Mouse (Mus musculus) liver, postnatal 0 days (tissue): ENCODE results near the gene Rps27. TPM values are rescaled to one million over a fixed set of nuclear protein-coding genes. Genes with fewer than 3 reads are reported as not detected.
A peak's percentile ranks its signal among the peaks of the same experiment; 100 is the strongest.

Experiments used
- ATAC-seq: fragments of 200-750 bp; cut with Nextera tagmentation; 2 replicates; pipeline ENCODE4 v1.8.0; 2017; ENCODE audit warnings: mild to moderate bottlenecking, moderate library complexity
- DNase-seq: peaks from one replicate; pipeline ENCODE4 v3.0.0-alpha.2; 2016
- H3K27ac ChIP-seq: fragments of 300-500 bp; sonication (generic); 2 replicates; pipeline ENCODE4 v1.5.1; 2014; ENCODE audit warnings: antibody characterized with exemption, moderate library complexity, mild to moderate bottlenecking, low read depth
- H3K27me3 ChIP-seq: fragments of 300-500 bp; sonication (generic); 2 replicates; pipeline ENCODE4 v1.6.1; 2014; ENCODE audit warnings: low read length, control low read depth, mixed read lengths; ENCODE audit not compliant: insufficient read depth
- H3K36me3 ChIP-seq: fragments of 300-500 bp; sonication (generic); replicated peaks from 2 replicates; pipeline ENCODE4 v1.6.1; 2014; ENCODE audit warnings: mild to moderate bottlenecking, control low read depth, low read length, moderate library complexity, mixed read lengths; ENCODE audit not compliant: insufficient read depth
- H3K4me1 ChIP-seq: fragments of 300-500 bp; sonication (generic); 2 replicates; pipeline ENCODE4 v1.6.1; 2014; ENCODE audit warnings: antibody characterized with exemption, mild to moderate bottlenecking, control low read depth; ENCODE audit not compliant: insufficient read depth
- H3K4me2 ChIP-seq: fragments of 300-500 bp; sonication (generic); 2 replicates; pipeline ENCODE4 v1.6.1; 2014; ENCODE audit warnings: low read depth, mild to moderate bottlenecking, low read length, moderate library complexity, mixed read lengths
- H3K4me3 ChIP-seq: fragments of 300-500 bp; sonication (generic); 2 replicates; pipeline ENCODE4 v1.5.1; 2014; ENCODE audit warnings: low read depth, low read length
- H3K9ac ChIP-seq: fragments of 300-500 bp; sonication (generic); replicated peaks from 2 replicates; pipeline ENCODE4 v1.6.1; 2014; ENCODE audit warnings: mild to moderate bottlenecking, moderate library complexity
- H3K9me3 ChIP-seq: fragments of 300-500 bp; sonication (generic); 2 replicates; pipeline ENCODE4 v1.6.1; 2016; ENCODE audit warnings: mild to moderate bottlenecking, control low read depth, low read length, mixed read lengths
- CTCF ChIP-seq: sonication (generic); IDR thresholded peaks from 2 replicates; pipeline ENCODE4 v1.5.1; 2016; ENCODE audit warnings: antibody characterized with exemption, low read depth
- EP300 ChIP-seq: IDR thresholded peaks from 2 replicates; pipeline ENCODE4 v1.6.1; 2016; ENCODE audit warnings: antibody characterized with exemption, low read depth, mild to moderate bottlenecking
- WGBS: fragments of 180-500 bp; shearing (Covaris S2); extraction: QIAGEN DNeasy Blood & Tissue Kit; methylation state at CpG from one replicate; pipeline ENCODE4 v1.1.7; 2014; ENCODE audit not compliant: insufficient replicate concordance; 5-methylcytosine and 5-hydroxymethylcytosine counted together
- polyA plus RNA-seq: library from polyadenylated mRNA; unstranded; fragments of >200 nt; fragmentation: Nextera tagmentation; extraction: Ambion mirVana; gene quantifications from 2 replicates; pipeline ENCODE4 v1.2.1, GENCODE M21; 2015

The Rps27 gene
- 821 and 885 TPM in 2 replicates for polyA plus RNA-seq

GRCm38 (mm10) chr3:90213377-90213866 is at the start of gene Rps27, which contains the start of gene Rab13:
TSS of gene Rps27 (minus strand) at chr3:90213651.
TSS of gene Rab13 (plus strand) at chr3:90213695.
- WGBS, result under 1% methylated on average over 38 of the region's 42 CpGs

GRCm38 (mm10) chr3:90258521-90258920 is 45.1 kb upstream of the Rps27 start:
- no peak overlapping the region for H3K4me3 ChIP-seq
- DNase-seq, result peak; percentile 70
- peak overlapping the region; percentile 79 for H3K27ac ChIP-seq
- ATAC-seq, result peak; percentile 68
- 66% methylated on average over 4 of the region's 4 CpGs for WGBS
- no peaks in the 10 kb centered on the region for H3K27me3 ChIP-seq
- no peak for TF ChIP-seq CTCF
- peak; percentile 82 for TF ChIP-seq EP300
- peaks cover 15% of the 10 kb centered on the region for H3K4me1 ChIP-seq
- H3K36me3 ChIP-seq, result peaks cover 52% of the 10 kb centered on the region
- H3K4me2 ChIP-seq, result no peak overlapping the region
- no peak overlapping the region for H3K9ac ChIP-seq
- H3K9me3 ChIP-seq, result no peaks in the 10 kb centered on the region

More at GRCm38 (mm10) chr3:90213377-90213866, at the start of gene Rps27, which contains the start of gene Rab13:
- H3K9ac ChIP-seq, result peak within 1 kb of the TSS; percentile 90
- H3K9me3 ChIP-seq, result no peaks in the 10 kb centered on the region
- peaks cover 15% of the 10 kb centered on the region for H3K4me1 ChIP-seq
- H3K4me3 ChIP-seq, result peak within 1 kb of the TSS; percentile 87
- ATAC-seq, result peak; percentile 94
- TF ChIP-seq EP300 (peak; percentile 41; the same call in 1 of the 2 replicates), CTCF (no peak)
- DNase-seq, result peak; percentile 90
- H3K27ac ChIP-seq, result peak within 1 kb of the TSS; percentile 90
- peak within 1 kb of the TSS; percentile 91 for H3K4me2 ChIP-seq
- peaks cover 26% of the 10 kb centered on the region for H3K36me3 ChIP-seq
- no peaks in the 10 kb centered on the region for H3K27me3 ChIP-seq

- peaks cover 15% of the 10 kb centered on the region for H3K4me1 ChIP-seq
- ATAC-seq, result no peak
- no peak for TF ChIP-seq EP300
- TF ChIP-seq CTCF, result no peak
- no peak for DNase-seq
- H3K27ac ChIP-seq, result no peak overlapping the region
- no peaks in the 10 kb centered on the region for H3K9me3 ChIP-seq
- WGBS, result 87% methylated on average over 19 of the region's 19 CpGs
- H3K9ac ChIP-seq, result no peak overlapping the region
- H3K27me3 ChIP-seq, result no peaks in the 10 kb centered on the region
- no peak overlapping the region for H3K4me3 ChIP-seq
- H3K36me3 ChIP-seq, result peaks cover 36% of the 10 kb centered on the region
- no peak overlapping the region for H3K4me2 ChIP-seq
Observed at GRCm38 (mm10) chr3:90256731-90257530, 43.5 kb upstream of the Rps27 start.

- Histone ChIP-seq H3K27ac (no peak overlapping the region), H3K9ac (no peak overlapping the region; the same call in 1 of the 2 replicates), H3K4me2 (peak overlapping the region; percentile 94), H3K4me1 (peaks cover 15% of the 10 kb centered on the region), H3K4me3 (no peak overlapping the region), H3K36me3 (peaks cover 34% of the 10 kb centered on the region), H3K9me3 (no peaks in the 10 kb centered on the region), H3K27me3 (no peaks in the 10 kb centered on the region)
- TF ChIP-seq CTCF (no peak), EP300 (no peak)
- 90% methylated on average over 14 of the region's 14 CpGs for WGBS
- no peak for ATAC-seq
- no peak for DNase-seq
Observed at GRCm38 (mm10) chr3:90255784-90256353, 42.4 kb upstream of the Rps27 start.

GRCm38 (mm10) chr3:90255194-90255565 is 41.7 kb upstream of the Rps27 start:
- H3K9me3 ChIP-seq, result no peaks in the 10 kb centered on the region
- H3K4me2 ChIP-seq, result peak overlapping the region; percentile 94
- DNase-seq (no peak), ATAC-seq (no peak)
- TF ChIP-seq CTCF (no peak), EP300 (no peak)
- H3K36me3 ChIP-seq, result peaks cover 32% of the 10 kb centered on the region
- H3K27ac ChIP-seq, result peak overlapping the region; percentile 90
- H3K4me1 ChIP-seq, result peaks cover 15% of the 10 kb centered on the region
- 8% methylated on average over 2 of the region's 2 CpGs for WGBS
- no peaks in the 10 kb centered on the region for H3K27me3 ChIP-seq
- H3K4me3 ChIP-seq, result peak overlapping the region; percentile 99
- peak overlapping the region; percentile 98 for H3K9ac ChIP-seq
